Mouse (Mus musculus) stomach, embryonic 15.5 days (tissue): ENCODE results near the gene Lasp1. TPM values are rescaled to one million over a fixed set of nuclear protein-coding genes. Genes with fewer than 3 reads are reported as not detected.

ENCODE experiments used
- ATAC-seq: fragments of 200-750 bp; cut with Nextera tagmentation; 2 replicates; pipeline ENCODE4 v1.8.0; 2017; ENCODE audit warnings: low read depth, moderate number of reproducible peaks, moderate TSS enrichment; ENCODE audit not compliant: insufficient read depth, low FRiP score
- H3K27ac ChIP-seq: fragments of 300-500 bp; sonication (generic); 2 replicates; pipeline ENCODE4 v1.5.1; 2015; ENCODE audit warnings: mild to moderate bottlenecking, inconsistent platforms
- H3K27me3 ChIP-seq: fragments of 300-500 bp; sonication (generic); replicated peaks from 2 replicates; pipeline ENCODE4 v1.6.1; 2015; ENCODE audit warnings: inconsistent platforms
- H3K36me3 ChIP-seq: fragments of 300-500 bp; sonication (generic); 2 replicates; pipeline ENCODE4 v1.6.1; 2015; ENCODE audit warnings: inconsistent platforms
- H3K4me1 ChIP-seq: fragments of 300-500 bp; sonication (generic); 2 replicates; pipeline ENCODE4 v1.6.1; 2015; ENCODE audit warnings: inconsistent platforms
- H3K4me2 ChIP-seq: fragments of 300-500 bp; sonication (generic); 2 replicates; pipeline ENCODE4 v1.6.1; 2015; ENCODE audit warnings: mild to moderate bottlenecking, inconsistent platforms
- H3K4me3 ChIP-seq: fragments of 300-500 bp; sonication (generic); replicated peaks from 2 replicates; pipeline ENCODE4 v1.5.1; 2015; ENCODE audit warnings: inconsistent platforms
- H3K9ac ChIP-seq: fragments of 300-500 bp; sonication (generic); 2 replicates; pipeline ENCODE4 v1.6.1; 2015; ENCODE audit warnings: inconsistent platforms
- H3K9me3 ChIP-seq: fragments of 300-500 bp; sonication (generic); 2 replicates; pipeline ENCODE4 v1.6.1; 2016; ENCODE audit warnings: inconsistent platforms
- WGBS: fragments of 180-500 bp; shearing (Covaris S2); methylation state at CpG from one replicate; pipeline ENCODE4 v1.1.7; 2015; 5-methylcytosine and 5-hydroxymethylcytosine counted together
- polyA plus RNA-seq: library from polyadenylated mRNA; unstranded; fragments of >200 nt; fragmentation: Nextera tagmentation; extraction: Ambion mirVana; gene quantifications from 2 replicates; pipeline ENCODE4 v1.2.1, GENCODE M21; 2015

Lasp1 gene
- polyA plus RNA-seq, 1 experiment from 2014 or later: 112 TPM

DNA sequence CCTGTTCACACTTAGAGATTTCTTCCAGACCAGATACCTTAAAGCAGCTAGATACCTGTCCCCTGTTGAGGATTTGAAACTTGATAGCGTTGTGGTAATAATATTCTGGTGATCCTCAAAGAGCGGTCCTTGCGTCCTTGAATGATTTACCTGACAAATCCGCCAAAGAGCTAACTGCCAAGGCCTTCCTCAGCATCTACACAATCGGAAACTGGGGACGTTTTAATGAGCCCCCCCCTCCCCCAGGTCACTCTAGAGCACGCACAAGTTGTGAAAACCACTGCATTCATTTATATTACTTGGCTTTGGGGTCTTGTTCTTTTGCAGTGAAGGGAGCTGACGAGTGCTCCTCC is 741 bp upstream of the Lasp1 start:
- Histone ChIP-seq H3K27me3 (no peaks in the 10 kb centered on the region), H3K4me2 (peak overlapping the region; percentile 80), H3K27ac (no peak overlapping the region), H3K4me1 (peaks cover 21% of the 10 kb centered on the region), H3K9ac (no peak overlapping the region), H3K36me3 (no peaks in the 10 kb centered on the region), H3K9me3 (no peaks in the 10 kb centered on the region), H3K4me3 (0 out of 2 replicates have a peak overlapping the region, but pooled peaks have one; percentile 87)
- no peak for ATAC-seq
- 43% methylated on average over 8 of the region's 8 CpGs for WGBS

DNA sequence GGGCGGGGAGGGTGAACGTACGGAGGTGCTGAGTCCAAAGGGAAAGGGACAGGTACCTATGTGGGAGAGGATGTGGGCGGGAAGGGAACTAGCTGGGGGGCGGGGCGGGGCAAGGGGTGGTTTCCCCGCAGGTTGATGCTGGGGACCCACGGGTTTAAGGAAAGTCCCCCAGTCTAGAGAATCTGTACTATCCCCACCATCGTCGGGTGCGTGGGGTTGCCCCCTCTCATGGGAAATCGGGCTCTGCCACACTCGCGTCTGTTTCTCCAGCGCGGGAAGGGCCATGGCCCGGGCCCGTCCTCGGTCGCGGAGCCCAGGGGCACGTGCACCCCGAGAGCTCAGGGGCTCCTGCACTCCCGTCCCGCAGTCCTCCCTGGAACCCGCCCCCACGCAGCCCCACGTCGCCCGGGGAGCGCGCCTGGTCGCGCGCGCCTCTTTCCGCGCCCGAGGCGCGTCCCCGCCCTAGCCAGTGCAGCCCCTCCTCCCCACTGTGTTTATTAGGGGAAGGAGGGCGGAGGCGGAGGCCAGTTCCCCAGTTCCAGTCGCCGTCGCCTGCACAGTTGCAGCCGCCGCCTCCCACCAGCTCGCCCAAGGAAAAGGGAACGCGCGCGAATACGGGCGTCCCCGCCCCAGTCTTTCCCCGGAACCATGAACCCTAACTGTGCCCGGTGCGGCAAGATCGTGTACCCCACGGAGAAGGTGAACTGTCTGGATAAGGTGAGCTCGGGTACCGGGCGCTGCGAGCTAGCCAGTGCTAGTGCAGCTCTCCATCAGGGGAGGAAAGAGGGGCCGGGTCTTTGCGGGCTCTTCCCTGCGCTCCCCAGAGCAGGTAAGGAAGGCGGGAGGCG is 570 bp downstream of the Lasp1 start:
- Histone ChIP-seq H3K9ac (peak overlapping the region; percentile 69), H3K9me3 (no peaks in the 10 kb centered on the region), H3K27ac (peak overlapping the region; percentile 97), H3K4me1 (peaks cover 29% of the 10 kb centered on the region), H3K27me3 (no peaks in the 10 kb centered on the region), H3K36me3 (no peaks in the 10 kb centered on the region), H3K4me3 (peak overlapping the region; percentile 87), H3K4me2 (peak overlapping the region; percentile 80)
- WGBS: 0% methylated on average over 66 of the region's 71 CpGs
- ATAC-seq: peak; percentile 74

DNA sequence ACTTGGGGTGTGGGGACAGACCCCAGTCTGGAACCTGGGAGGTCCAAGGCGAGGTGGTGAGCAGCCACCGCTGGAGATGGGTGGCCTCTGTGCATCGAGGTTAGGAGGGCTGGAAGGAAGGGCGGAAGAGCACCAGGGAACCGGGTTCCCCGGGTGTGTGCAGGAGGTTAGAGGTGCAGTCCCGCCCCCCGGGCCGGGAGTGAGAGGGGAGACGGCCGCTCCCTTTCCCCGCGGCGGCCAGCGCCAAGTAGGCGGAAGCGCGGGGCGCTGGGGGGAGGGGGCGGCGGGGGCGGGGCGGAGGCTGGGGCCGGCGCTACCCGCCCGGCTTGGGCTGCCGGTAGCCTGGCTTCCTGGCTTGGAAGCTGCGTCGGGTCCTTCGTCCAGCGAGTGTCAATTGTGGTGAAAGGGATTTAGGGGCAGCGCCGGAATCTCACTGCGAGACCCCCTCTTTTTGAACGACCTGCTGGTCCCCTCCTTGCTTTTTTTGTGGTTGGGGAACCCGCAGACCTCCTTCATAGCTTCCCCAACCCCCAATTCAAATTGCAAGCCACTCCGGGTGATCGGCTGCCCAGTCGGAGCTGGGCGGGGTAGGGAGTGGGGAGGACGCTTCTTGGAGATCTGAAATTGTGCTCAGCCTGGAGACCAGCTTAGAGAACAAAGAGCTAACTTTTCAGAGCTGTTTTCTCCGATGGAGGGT is 1.3 kb downstream of the Lasp1 start:
- 0% methylated on average over 34 of the region's 43 CpGs for WGBS

DNA sequence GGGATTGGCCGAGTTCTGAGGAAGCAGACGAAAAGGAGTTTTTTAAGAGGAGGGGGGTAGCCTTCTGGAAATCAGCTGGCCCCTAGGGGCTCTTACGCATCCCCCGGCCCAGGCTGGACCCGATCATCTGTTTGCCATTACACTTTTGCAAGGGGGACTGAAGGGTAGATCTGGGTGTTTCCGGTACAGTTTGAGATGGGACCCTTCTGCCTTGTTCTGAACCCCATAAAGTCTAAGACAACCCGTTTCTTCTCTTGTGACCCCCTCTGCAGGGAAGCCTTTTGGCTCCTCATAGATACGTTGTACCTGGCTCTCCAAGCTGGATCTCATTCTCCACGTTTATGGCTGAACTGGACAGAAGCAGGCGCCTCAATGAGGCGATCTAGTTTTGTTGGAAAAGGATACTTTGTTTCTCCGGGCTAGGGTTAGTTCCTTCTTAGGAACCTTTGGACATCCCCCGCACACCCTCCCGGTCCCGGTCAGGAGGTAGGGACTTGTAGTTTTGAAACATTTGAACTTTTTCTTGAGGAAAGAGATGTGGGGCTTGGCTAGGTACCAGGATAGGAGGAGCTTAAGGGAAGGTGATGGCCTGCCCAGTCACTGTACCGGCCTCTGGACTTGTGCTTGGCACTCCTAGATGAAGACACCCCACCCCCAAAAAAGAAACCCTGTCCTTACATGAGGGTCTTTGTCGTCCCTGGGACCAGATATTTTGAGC is 2.0 kb downstream of the Lasp1 start:
- Histone ChIP-seq H3K4me1 (peaks cover 44% of the 10 kb centered on the region), H3K9ac (peak overlapping the region; percentile 69)

More for the DNA sequence above, 1.3 kb downstream of the Lasp1 start:
- Histone ChIP-seq H3K9ac (peak overlapping the region; percentile 69), H3K27ac (peak overlapping the region; percentile 97), H3K9me3 (no peaks in the 10 kb centered on the region), H3K4me1 (peaks cover 37% of the 10 kb centered on the region), H3K36me3 (no peaks in the 10 kb centered on the region), H3K4me2 (peak overlapping the region; percentile 80), H3K27me3 (no peaks in the 10 kb centered on the region), H3K4me3 (peak overlapping the region; percentile 87)
- ATAC-seq: peak; percentile 70

DNA sequence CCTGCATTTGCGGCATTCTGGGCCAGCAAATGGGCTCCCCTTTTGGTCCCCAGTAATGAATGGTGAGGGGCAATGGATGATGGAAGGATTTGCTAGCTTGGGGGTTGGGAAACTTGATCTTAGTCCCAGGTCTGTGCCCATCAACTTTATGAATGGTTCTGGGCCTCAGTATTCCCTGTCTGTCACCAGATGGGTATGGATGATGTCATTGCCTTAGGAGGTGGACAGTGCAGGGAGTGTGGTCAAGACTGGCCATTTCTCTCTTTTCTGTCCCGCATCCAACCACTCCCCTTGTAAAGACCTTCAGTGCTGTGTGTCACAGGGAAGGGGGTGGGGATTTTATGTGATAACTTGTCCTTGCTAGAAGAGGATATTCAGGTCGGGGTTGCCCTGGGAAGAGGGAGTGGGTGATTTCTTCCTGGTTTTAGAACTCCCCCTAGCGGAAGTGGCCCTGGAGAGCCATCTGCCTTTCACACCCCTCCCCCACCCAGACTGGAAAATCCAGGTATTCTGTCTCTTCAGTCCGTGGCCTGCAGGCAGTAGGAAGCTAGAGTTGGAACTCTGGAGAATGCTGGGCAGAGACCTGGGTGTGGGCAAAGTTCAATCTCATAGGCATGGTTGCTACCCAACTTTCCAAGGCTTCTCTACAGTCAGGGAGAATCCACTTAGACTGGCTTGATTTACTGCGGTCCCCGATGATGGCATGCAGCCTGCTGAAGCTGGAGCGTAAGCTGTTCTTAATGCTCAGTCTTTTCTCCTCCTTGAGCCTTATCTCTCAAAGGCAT is 2.8 kb downstream of the Lasp1 start:
- Histone ChIP-seq H3K27me3 (no peaks in the 10 kb centered on the region), H3K36me3 (0 out of 2 replicates have a peak, but pooled peaks cover under 1% of the 10 kb centered on the region), H3K4me2 (peak overlapping the region; percentile 80), H3K4me1 (peaks cover 51% of the 10 kb centered on the region), H3K9ac (0 out of 2 replicates have a peak overlapping the region, but pooled peaks have one; percentile 69), H3K9me3 (no peaks in the 10 kb centered on the region), H3K4me3 (peak overlapping the region; percentile 87), H3K27ac (peak overlapping the region; percentile 97)
- no peak for ATAC-seq
- 14% methylated on average over 8 of the region's 8 CpGs for WGBS

More for the DNA sequence above, 2.0 kb downstream of the Lasp1 start:
- no peak for ATAC-seq
- WGBS: 4% methylated on average over 17 of the region's 17 CpGs
- Histone ChIP-seq H3K4me3 (peak overlapping the region; percentile 87), H3K27me3 (no peaks in the 10 kb centered on the region), H3K4me2 (peak overlapping the region; percentile 80), H3K9me3 (no peaks in the 10 kb centered on the region), H3K36me3 (no peaks in the 10 kb centered on the region), H3K27ac (peak overlapping the region; percentile 97)

DNA sequence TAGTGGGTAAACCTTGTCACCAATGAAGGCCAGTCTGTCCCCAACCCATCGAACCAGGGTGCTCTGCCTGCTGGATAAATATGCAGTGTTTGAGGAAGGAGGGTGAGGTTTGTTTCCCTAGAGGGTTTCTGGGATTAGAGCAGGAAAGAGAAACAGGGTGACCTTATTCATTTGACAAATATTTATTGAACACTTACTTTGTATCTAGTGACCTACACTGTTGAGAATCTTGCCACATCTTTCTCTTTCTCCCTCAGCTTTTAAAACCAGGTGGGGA is 3.3 kb downstream of the Lasp1 start:
- H3K36me3 ChIP-seq: peaks cover 4% of the 10 kb centered on the region; the same call in 1 of the 2 replicates
- H3K27me3 ChIP-seq: no peaks in the 10 kb centered on the region
- WGBS: 11% methylated on average over 1 of the region's 1 CpGs
- H3K4me1 ChIP-seq: peaks cover 52% of the 10 kb centered on the region
- peak overlapping the region; percentile 80 for H3K4me2 ChIP-seq
- 0 out of 2 replicates have a peak, but pooled peaks have one; percentile 2 for ATAC-seq
- H3K9me3 ChIP-seq: no peaks in the 10 kb centered on the region
- H3K9ac ChIP-seq: no peak overlapping the region
- H3K27ac ChIP-seq: peak overlapping the region; percentile 97
- peak overlapping the region; percentile 87; the same call in 1 of the 2 replicates for H3K4me3 ChIP-seq

DNA sequence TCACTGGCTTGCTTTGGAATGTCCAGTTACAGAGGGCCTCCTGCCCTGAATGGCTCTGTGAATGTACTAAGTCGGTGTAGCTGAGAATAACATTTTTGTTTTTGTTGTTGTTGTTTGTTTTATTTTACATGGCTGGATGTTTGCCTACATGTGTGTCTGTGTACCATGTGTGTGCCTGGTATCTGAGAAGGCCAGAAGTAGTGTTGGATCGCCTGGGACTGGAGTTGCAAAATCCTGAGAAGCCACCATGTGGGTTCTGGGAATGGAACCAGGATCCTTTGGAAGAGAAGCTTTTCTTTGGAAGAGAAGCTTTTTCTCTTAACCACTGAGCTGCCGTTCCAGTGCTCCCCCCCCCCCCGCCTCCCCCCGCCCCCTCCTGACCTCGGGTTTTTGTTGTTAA is 3.7 kb downstream of the Lasp1 start:
- Histone ChIP-seq H3K27ac (peak overlapping the region; percentile 97; the same call in 1 of the 2 replicates), H3K4me1 (peaks cover 54% of the 10 kb centered on the region), H3K4me2 (peak overlapping the region; percentile 80; the same call in 1 of the 2 replicates), H3K9ac (no peak overlapping the region), H3K27me3 (no peaks in the 10 kb centered on the region), H3K36me3 (peaks cover 4% of the 10 kb centered on the region; the same call in 1 of the 2 replicates), H3K4me3 (no peak overlapping the region), H3K9me3 (no peaks in the 10 kb centered on the region)
- ATAC-seq: no peak
- 36% methylated on average over 6 of the region's 6 CpGs for WGBS

DNA sequence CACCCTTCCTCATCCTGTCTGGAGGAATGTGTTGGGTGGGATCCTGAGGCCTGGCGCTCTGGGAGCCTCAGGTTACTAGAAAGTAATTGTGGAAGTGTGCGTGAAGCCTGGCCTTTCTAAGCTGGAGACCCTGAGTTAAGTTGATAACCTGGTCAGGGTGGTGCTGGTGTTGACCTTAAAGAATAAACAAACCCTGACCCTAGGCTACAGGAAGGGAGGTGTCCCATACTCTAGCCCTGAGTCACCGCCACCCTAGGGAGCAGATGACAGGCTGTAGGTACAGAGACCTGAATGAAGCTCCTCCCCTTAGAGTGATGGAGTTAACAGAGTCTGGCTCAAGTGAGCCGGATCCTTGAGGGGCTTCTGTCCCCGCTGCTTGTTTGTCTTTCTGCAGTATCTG is 5.0 kb downstream of the Lasp1 start:
- Histone ChIP-seq H3K27me3 (no peaks in the 10 kb centered on the region), H3K9me3 (no peaks in the 10 kb centered on the region), H3K36me3 (peaks cover 4% of the 10 kb centered on the region; the same call in 1 of the 2 replicates), H3K27ac (peak overlapping the region; percentile 37; the same call in 1 of the 2 replicates), H3K4me2 (peak overlapping the region; percentile 50; the same call in 1 of the 2 replicates), H3K4me3 (no peak overlapping the region), H3K4me1 (peaks cover 68% of the 10 kb centered on the region), H3K9ac (no peak overlapping the region)
- 52% methylated on average over 5 of the region's 5 CpGs for WGBS
- no peak for ATAC-seq

DNA sequence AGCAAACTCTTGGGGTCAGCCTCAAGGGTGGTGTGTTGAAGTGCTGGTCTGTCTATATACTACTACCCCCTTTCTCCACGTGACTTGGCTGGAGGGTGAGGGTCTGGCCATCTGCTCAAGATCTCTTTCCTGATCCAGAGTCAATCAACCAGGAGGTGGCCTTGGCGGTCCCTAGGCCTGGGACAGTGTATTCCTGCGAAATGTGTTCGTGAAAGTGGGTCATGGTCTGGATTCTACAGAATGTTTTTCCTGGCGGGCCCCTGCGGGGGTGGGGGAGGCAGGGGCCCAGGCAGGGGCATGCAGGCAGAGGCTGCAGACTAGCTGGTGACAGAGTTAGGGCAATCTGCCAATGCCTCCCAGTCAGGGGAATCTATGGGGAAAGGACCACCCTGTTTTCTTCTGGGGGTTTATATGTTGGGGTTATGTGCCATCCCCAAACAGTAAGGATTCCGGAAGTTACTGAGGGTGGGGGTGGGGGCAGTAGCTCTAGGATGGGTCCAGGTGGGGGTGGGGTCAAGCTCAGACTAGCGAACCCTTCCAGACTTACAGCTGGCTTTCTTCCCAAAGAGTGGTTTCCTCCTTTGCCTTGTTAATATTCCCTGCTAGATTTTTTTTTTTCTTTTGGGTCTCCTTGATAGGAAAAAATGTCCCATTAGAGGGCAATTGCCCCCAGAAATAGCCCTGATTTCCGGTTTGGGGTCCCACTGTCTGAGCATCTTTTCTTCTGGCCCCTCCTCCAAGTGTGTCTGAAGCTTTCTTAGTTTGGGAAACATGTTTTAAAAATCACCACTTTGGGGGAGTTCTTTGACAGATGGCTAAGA is 6.3 kb downstream of the Lasp1 start:
- Histone ChIP-seq H3K27me3 (no peaks in the 10 kb centered on the region), H3K4me1 (peaks cover 79% of the 10 kb centered on the region)
- ATAC-seq: no peak

More for the DNA sequence above, 6.3 kb downstream of the Lasp1 start:
- H3K9ac ChIP-seq: no peak overlapping the region; the same call in 1 of the 2 replicates
- peaks cover 4% of the 10 kb centered on the region; the same call in 1 of the 2 replicates for H3K36me3 ChIP-seq
- peak overlapping the region; percentile 18; the same call in 1 of the 2 replicates for H3K4me3 ChIP-seq
- H3K27ac ChIP-seq: peak overlapping the region; percentile 88
- no peaks in the 10 kb centered on the region for H3K9me3 ChIP-seq
- peak overlapping the region; percentile 50 for H3K4me2 ChIP-seq
- WGBS: 14% methylated on average over 9 of the region's 9 CpGs
